Mouse (Mus musculus) urinary bladder, adult 18-20 months (tissue): Measurements from ENCODE around the gene Fstl4.

ENCODE experiments used
- DNase-seq, 2 experiments: peaks; one replicate each; pipeline ENCODE4 v3.0.0; 2022; ENCODE audit warnings: low spot score in 2 of 2, mixed read lengths in 2 of 2

The Fstl4 gene

DNA sequence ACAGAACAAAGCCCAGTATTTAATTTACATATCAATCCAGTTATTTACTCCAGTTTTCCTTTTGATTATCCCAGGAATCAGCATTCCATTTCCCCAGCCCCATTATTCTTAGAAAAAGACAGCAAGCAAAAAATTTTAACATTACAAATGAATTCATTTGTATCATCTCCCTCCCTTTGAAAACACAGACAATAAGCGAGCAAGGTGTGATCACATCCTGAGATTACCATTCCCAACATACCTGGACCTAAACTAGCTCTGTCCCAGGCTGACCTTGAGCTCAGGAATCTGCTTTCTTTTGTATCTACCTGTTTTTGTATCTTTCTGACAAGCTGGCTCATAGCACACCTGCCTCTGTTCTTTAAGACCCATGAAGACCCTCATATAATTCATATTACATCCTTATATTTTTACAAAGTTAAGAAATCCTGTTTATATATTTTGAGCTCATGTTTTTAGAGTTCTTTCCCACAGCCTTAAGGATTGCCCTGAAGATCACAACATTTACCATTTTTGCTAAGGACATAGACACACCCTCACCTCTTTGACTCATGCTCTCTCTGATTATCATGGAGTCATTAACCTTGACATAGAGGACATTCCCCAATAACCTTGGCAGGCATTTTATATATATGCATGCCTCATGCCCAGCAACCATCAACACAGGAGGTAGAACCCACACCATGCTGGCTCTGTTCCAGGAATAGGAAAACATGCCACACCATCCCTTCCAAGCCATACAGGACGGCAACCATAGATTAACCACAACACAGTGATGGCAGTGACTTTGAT lies 438.2 kb downstream of the Fstl4 start:
- DNase-seq, result no peak

GRCm38 (mm10) chr11:53210876-53211275 lies 446.4 kb downstream of the Fstl4 start:
- DNase-seq, result no peak

DNA sequence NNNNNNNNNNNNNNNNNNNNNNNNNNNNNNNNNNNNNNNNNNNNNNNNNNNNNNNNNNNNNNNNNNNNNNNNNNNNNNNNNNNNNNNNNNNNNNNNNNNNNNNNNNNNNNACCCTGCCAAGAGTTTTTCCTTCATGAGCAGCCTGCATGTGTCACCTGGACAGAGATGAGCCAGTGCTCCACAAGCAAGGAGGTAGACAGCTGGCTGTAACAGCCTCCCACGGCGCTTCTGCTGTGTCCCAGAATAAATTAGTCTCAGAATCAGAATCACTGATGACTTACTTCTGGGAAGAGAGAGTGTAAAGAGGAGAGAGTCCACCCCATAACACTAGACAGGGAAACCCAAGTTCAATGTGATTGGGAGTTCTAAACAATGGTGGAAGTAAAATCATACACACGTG lies 464.6 kb downstream of the Fstl4 start:
- no peak for DNase-seq

- no peak for DNase-seq
These were observed 467.4 kb downstream of the Fstl4 start for GRCm38 (mm10) chr11:53231836-53232235.

DNA sequence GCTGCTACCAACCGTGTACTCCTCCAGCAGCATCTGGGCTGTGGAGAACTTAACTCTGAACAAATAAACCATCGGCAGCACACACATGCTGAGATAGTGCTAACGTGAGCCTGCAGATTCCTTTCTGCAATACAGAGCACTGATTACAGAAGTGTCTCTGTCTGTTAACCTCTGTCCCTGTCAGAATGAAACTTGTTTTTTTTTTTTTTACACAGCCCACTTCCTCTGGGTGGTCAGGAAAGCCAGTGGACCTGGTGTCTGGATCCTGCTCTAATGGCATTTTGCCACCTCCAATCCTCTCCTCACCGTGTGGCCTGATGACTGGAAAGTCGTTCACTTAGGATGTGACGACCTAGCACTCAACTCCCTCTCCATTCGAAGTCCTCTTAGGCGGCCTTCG lies 469.2 kb downstream of the Fstl4 start:
- DNase-seq, result no peak
